Mouse (Mus musculus) myocyte (in vitro differentiated cells): Measurements from ENCODE around the gene Znrd1as. TPM values are rescaled to one million over a fixed set of nuclear protein-coding genes. Genes with fewer than 3 reads are reported as not detected.

Experiments
- H3K27me3 ChIP-seq: one replicate; pipeline ENCODE4 v1.6.1; 2011; ENCODE audit not compliant: control insufficient read depth, insufficient read depth, insufficient read length
- H3K36me3 ChIP-seq: one replicate; pipeline ENCODE4 v1.6.1; 2011; ENCODE audit not compliant: control insufficient read depth, insufficient read depth
- H3K4me2 ChIP-seq: one replicate; pipeline ENCODE4 v1.6.1; 2011; ENCODE audit warnings: low read depth, control low read depth
- H3K4me3 ChIP-seq: one replicate; pipeline ENCODE4 v1.5.1; 2011; ENCODE audit warnings: mild to moderate bottlenecking, control low read depth, moderate library complexity
- H3K79me2 ChIP-seq: one replicate; pipeline ENCODE4 v1.6.1; 2011; ENCODE audit not compliant: control insufficient read depth, insufficient read depth
- H3ac ChIP-seq: one replicate; pipeline ENCODE4 v1.6.1; 2011; ENCODE audit not compliant: control insufficient read depth, insufficient read length
- CEBPB ChIP-seq: IDR thresholded peaks from 2 replicates; pipeline ENCODE4 v1.6.1; 2011; ENCODE audit warnings: mild to moderate bottlenecking, moderate library complexity; ENCODE audit not compliant: poor library complexity, insufficient read depth, severe bottlenecking
- E2F4 ChIP-seq: IDR thresholded peaks from one replicate; pipeline ENCODE4 v1.6.1; 2011; ENCODE audit warnings: mild to moderate bottlenecking, control low read depth, moderate library complexity; ENCODE audit not compliant: insufficient read depth
- MAX ChIP-seq: IDR thresholded peaks from one replicate; pipeline ENCODE4 v1.6.1; 2011; ENCODE audit warnings: low read depth, mild to moderate bottlenecking, control low read depth
- MYOD1 ChIP-seq, 3 experiments: IDR thresholded peaks; one replicate each; pipeline ENCODE4 v1.6.1; 2011; ENCODE audit warnings: control low read depth in 2 of 3, low read depth in 2 of 3, mild to moderate bottlenecking in 2 of 3, moderate library complexity in 1 of 3; ENCODE audit not compliant: insufficient read length in 2 of 3, control insufficient read depth in 1 of 3
- MYOG ChIP-seq, 3 experiments: IDR thresholded peaks; one replicate each; pipeline ENCODE4 v1.6.1; 2011; ENCODE audit warnings: control low read depth in 2 of 3, low read depth in 2 of 3, mild to moderate bottlenecking in 2 of 3; ENCODE audit not compliant: insufficient read length in 2 of 3, control insufficient read depth in 1 of 3, insufficient read depth in 1 of 3
- POLR2A ChIP-seq: IDR thresholded peaks from one replicate; pipeline ENCODE4 v1.6.1; 2011; ENCODE audit warnings: low read depth, mild to moderate bottlenecking, control low read depth, moderate library complexity; ENCODE audit not compliant: insufficient read length
- POLR2AphosphoS2 ChIP-seq: IDR thresholded peaks from one replicate; pipeline ENCODE4 v1.6.1; 2011; ENCODE audit warnings: low read depth, control low read depth; ENCODE audit not compliant: insufficient read length
- REST ChIP-seq: IDR thresholded peaks from one replicate; pipeline ENCODE4 v1.6.1; 2011; ENCODE audit warnings: mild to moderate bottlenecking, control low read depth, moderate library complexity; ENCODE audit not compliant: insufficient read depth, insufficient read length
- SRF ChIP-seq: IDR thresholded peaks from one replicate; pipeline ENCODE4 v1.6.1; 2011; ENCODE audit warnings: low read depth; ENCODE audit not compliant: control insufficient read depth, insufficient read length
- TCF12 ChIP-seq: IDR thresholded peaks from one replicate; pipeline ENCODE4 v1.6.1; 2011; ENCODE audit warnings: mild to moderate bottlenecking, control low read depth; ENCODE audit not compliant: poor library complexity, insufficient read depth, severe bottlenecking
- TCF3 ChIP-seq: IDR thresholded peaks from one replicate; pipeline ENCODE4 v1.6.1; 2011; ENCODE audit warnings: low read depth, control low read depth; ENCODE audit not compliant: insufficient read length
- USF1 ChIP-seq: IDR thresholded peaks from one replicate; pipeline ENCODE4 v1.6.1; 2011; ENCODE audit warnings: low read depth, mild to moderate bottlenecking, control low read depth, moderate library complexity
- polyA plus RNA-seq: library from polyadenylated mRNA; unstranded; fragments of >200 nt; fragmentation: generic; extraction: Trizol; gene quantifications from one replicate; pipeline ENCODE4 v1.2.1, GENCODE M21; 2012; ENCODE audit warnings: missing spikeins

Znrd1as gene
- polyA plus RNA-seq, 1 experiment: 6.1 TPM

DNA sequence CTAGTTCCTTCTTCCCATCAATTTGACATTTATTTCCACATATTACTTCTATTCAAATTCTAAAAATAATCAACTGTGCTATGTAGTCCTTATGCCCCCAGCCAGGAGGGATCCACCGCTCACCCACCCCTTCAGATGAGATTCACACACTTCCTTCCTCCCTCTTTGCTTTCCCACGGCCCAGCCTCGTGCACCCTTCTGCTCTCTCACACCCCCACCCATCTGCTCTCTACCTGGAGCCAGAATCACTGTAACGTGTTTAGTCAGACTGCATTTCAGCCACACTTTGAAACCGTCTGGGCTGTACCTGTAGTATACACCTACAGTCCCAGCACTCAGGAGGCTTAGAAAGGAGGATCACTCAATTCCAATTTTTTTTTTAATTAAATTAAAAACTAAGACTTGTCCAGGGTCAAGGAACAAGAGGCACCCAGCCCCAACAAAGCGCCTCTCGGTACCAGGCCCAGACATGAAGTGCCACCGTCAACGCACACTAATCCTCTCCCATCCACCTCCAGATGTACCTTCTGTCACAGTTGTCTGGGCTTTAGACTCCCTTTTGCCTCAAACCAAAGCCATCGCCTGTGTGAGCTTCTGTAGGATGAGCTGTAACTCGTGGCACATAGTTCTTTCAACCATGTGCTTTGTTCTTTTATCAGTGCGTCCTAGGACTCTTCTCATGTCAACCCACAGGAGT, 29.0 kb upstream of the Znrd1as start:
- Histone ChIP-seq H3ac (no peak overlapping the region), H3K27me3 (no peaks in the 10 kb centered on the region), H3K4me3 (no peak overlapping the region), H3K4me2 (peak overlapping the region; percentile 31), H3K79me2 (no peaks in the 10 kb centered on the region), H3K36me3 (no peaks in the 10 kb centered on the region)
- TF ChIP-seq MYOD1 (IDR thresholded peaks at IDR 0.05; ENCODE audit: control insufficient read depth in 1 of 3, insufficient read length in 2 of 3, low read depth in 2 of 3): no peak
- no peak for TF ChIP-seq MAX
- TF ChIP-seq USF1: no peak
- no peak for TF ChIP-seq POLR2AphosphoS2
- no peak for TF ChIP-seq SRF
- no peak for TF ChIP-seq TCF3
- TF ChIP-seq POLR2A: no peak
- TF ChIP-seq MYOG (IDR thresholded peaks at IDR 0.05; ENCODE audit: control insufficient read depth in 1 of 3, insufficient read depth in 1 of 3, insufficient read length in 2 of 3, low read depth in 2 of 3): no peak
- TF ChIP-seq CEBPB: no peak
- TF ChIP-seq TCF12: no peak
- no peak for TF ChIP-seq REST
- no peak for TF ChIP-seq E2F4

DNA sequence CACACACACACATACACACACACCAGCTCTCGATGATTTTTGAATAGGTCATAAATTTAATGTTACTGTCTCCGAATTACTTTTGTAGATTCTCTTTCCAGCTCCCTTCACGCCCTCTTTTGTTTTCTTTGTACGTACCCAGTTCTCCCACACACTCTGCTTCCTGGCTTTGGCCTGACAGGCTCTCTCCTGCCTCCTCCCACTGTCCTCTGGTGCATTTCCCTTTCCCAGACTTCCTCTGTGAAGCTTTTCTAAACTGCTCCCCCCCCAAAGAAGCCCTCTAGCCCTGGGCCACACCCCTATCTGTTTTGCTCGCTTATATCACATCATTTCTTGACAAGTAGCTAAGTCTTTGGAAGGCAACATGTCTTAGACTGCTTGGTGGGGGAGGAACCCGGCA, 28.2 kb upstream of the Znrd1as start:
- TF ChIP-seq POLR2A: no peak
- TF ChIP-seq MYOG (IDR thresholded peaks at IDR 0.05; ENCODE audit: control insufficient read depth in 1 of 3, insufficient read depth in 1 of 3, insufficient read length in 2 of 3, low read depth in 2 of 3): no peak
- no peak for TF ChIP-seq SRF
- no peak for TF ChIP-seq REST
- no peak for TF ChIP-seq USF1
- no peak for TF ChIP-seq MAX
- TF ChIP-seq POLR2AphosphoS2: no peak
- no peak for TF ChIP-seq TCF12
- no peak for TF ChIP-seq TCF3
- TF ChIP-seq CEBPB: no peak
- no peak for TF ChIP-seq MYOD1 (IDR thresholded peaks at IDR 0.05; ENCODE audit: control insufficient read depth in 1 of 3, insufficient read length in 2 of 3, low read depth in 2 of 3)
- TF ChIP-seq E2F4: no peak
- no peak overlapping the region for H3ac ChIP-seq
- no peak overlapping the region for H3K4me2 ChIP-seq
- H3K27me3 ChIP-seq: no peaks in the 10 kb centered on the region
- H3K36me3 ChIP-seq: no peaks in the 10 kb centered on the region
- H3K4me3 ChIP-seq: peak overlapping the region; percentile 3
- H3K79me2 ChIP-seq: no peaks in the 10 kb centered on the region

DNA sequence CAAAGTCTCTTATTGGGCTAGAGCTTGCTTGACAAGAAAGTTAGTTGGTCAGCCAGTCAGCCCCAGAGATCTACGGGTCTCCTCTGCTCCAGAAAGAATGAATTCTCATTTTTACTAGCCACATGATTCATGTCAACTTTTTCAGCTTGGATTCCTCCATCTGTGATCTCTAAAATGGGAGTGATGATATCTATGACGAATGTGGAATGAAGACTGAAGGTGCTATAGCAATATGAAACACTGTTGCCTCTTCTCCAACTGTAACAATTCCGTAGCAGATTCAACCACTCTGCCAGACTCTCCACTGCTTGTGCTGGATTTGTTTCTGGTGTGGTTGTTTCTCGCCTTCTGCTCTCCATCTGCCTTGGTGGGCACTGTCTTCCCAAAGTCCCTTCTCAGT, 27.3 kb upstream of the Znrd1as start:
- peak overlapping the region; percentile 51 for H3K4me2 ChIP-seq
- peak overlapping the region; percentile 3 for H3K4me3 ChIP-seq
- H3ac ChIP-seq: no peak overlapping the region
- H3K27me3 ChIP-seq: no peaks in the 10 kb centered on the region
- TF ChIP-seq E2F4 (no peak), MYOG (IDR thresholded peaks at IDR 0.05; ENCODE audit: control insufficient read depth in 1 of 3, insufficient read depth in 1 of 3, insufficient read length in 2 of 3, low read depth in 2 of 3) (no peak), MYOD1 (IDR thresholded peaks at IDR 0.05; ENCODE audit: control insufficient read depth in 1 of 3, insufficient read length in 2 of 3, low read depth in 2 of 3) (no peak), POLR2A (no peak), CEBPB (no peak), MAX (no peak), TCF12 (no peak), POLR2AphosphoS2 (no peak), TCF3 (no peak), REST (no peak), USF1 (no peak), SRF (no peak)
- H3K36me3 ChIP-seq: no peaks in the 10 kb centered on the region
- H3K79me2 ChIP-seq: no peaks in the 10 kb centered on the region

DNA sequence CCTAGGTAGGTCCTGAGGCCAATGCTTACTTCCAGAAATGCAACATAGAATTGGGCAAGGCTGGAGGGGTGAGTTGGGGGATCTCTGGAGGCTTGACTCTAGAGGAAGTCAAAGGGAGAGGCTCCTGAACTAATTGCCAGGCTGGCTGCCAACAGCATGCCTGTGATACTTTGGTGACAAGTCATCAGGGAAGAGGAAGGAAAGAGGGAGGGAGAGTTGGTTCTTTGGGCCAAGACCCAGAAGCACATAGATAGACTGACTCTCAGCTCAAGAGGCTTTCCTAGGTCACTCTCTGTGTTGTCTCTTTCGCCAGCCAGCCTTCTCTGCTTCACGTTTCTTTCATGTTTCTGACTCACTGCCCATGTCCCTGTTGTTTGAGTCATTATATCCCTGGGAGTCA, 26.6 kb upstream of the Znrd1as start:
- no peak for TF ChIP-seq MYOD1 (IDR thresholded peaks at IDR 0.05; ENCODE audit: control insufficient read depth in 1 of 3, insufficient read length in 2 of 3, low read depth in 2 of 3)
- TF ChIP-seq TCF3: no peak
- TF ChIP-seq MAX: no peak
- TF ChIP-seq MYOG (IDR thresholded peaks at IDR 0.05; ENCODE audit: control insufficient read depth in 1 of 3, insufficient read depth in 1 of 3, insufficient read length in 2 of 3, low read depth in 2 of 3): no peak
- TF ChIP-seq CEBPB: no peak
- TF ChIP-seq USF1: no peak
- TF ChIP-seq E2F4: no peak
- no peak for TF ChIP-seq POLR2AphosphoS2
- no peak for TF ChIP-seq REST
- Histone ChIP-seq H3K79me2 (no peaks in the 10 kb centered on the region), H3ac (no peak overlapping the region), H3K27me3 (no peaks in the 10 kb centered on the region), H3K36me3 (no peaks in the 10 kb centered on the region), H3K4me2 (peak overlapping the region; percentile 51), H3K4me3 (no peak overlapping the region)
